Mouse (Mus musculus) embryonic facial prominence, embryonic 12.5 days (tissue): Measurements from ENCODE around the gene Cryzl2. TPM values are rescaled to one million over a fixed set of nuclear protein-coding genes. Genes with fewer than 3 reads are reported as not detected.

ENCODE experiments used
- ATAC-seq: fragments of 200-750 bp; cut with Nextera tagmentation; 2 replicates; pipeline ENCODE4 v1.8.0; 2017; ENCODE audit not compliant: insufficient number of reproducible peaks, insufficient read depth, low FRiP score, low TSS enrichment
- H3K27ac ChIP-seq: fragments of 300-500 bp; sonication (generic); 2 replicates; pipeline ENCODE4 v1.5.1; 2016; ENCODE audit warnings: mild to moderate bottlenecking
- H3K27me3 ChIP-seq: fragments of 300-500 bp; sonication (generic); 2 replicates; pipeline ENCODE4 v1.6.1; 2016; ENCODE audit warnings: mild to moderate bottlenecking, moderate library complexity
- H3K36me3 ChIP-seq: fragments of 300-500 bp; sonication (generic); 2 replicates; pipeline ENCODE4 v1.6.1; 2016; ENCODE audit warnings: mild to moderate bottlenecking
- H3K4me1 ChIP-seq: fragments of 300-500 bp; sonication (generic); 2 replicates; pipeline ENCODE4 v1.6.1; 2016
- H3K4me2 ChIP-seq: fragments of 300-500 bp; sonication (generic); replicated peaks from 2 replicates; pipeline ENCODE4 v1.6.1; 2016; ENCODE audit warnings: mild to moderate bottlenecking, moderate library complexity
- H3K4me3 ChIP-seq: fragments of 300-500 bp; sonication (generic); 2 replicates; pipeline ENCODE4 v1.5.1; 2016; ENCODE audit warnings: mild to moderate bottlenecking
- H3K9ac ChIP-seq: fragments of 300-500 bp; sonication (generic); 2 replicates; pipeline ENCODE4 v1.6.1; 2016; ENCODE audit warnings: mild to moderate bottlenecking, moderate library complexity
- H3K9me3 ChIP-seq: fragments of 300-500 bp; sonication (generic); 2 replicates; pipeline ENCODE4 v1.6.1; 2016; ENCODE audit warnings: mild to moderate bottlenecking, moderate library complexity
- WGBS: fragments of 180-500 bp; shearing (Covaris S2); methylation state at CpG from one replicate; pipeline ENCODE4 v1.1.7; 2016; 5-methylcytosine and 5-hydroxymethylcytosine counted together
- polyA plus RNA-seq: library from polyadenylated mRNA; unstranded; fragments of >200 nt; fragmentation: Nextera tagmentation; extraction: Ambion mirVana; gene quantifications from 2 replicates; pipeline ENCODE4 v1.2.1, GENCODE M21; 2016

The Cryzl2 gene
- polyA plus RNA-seq, 1 experiment from 2014 or later, result 11.0 TPM

DNA sequence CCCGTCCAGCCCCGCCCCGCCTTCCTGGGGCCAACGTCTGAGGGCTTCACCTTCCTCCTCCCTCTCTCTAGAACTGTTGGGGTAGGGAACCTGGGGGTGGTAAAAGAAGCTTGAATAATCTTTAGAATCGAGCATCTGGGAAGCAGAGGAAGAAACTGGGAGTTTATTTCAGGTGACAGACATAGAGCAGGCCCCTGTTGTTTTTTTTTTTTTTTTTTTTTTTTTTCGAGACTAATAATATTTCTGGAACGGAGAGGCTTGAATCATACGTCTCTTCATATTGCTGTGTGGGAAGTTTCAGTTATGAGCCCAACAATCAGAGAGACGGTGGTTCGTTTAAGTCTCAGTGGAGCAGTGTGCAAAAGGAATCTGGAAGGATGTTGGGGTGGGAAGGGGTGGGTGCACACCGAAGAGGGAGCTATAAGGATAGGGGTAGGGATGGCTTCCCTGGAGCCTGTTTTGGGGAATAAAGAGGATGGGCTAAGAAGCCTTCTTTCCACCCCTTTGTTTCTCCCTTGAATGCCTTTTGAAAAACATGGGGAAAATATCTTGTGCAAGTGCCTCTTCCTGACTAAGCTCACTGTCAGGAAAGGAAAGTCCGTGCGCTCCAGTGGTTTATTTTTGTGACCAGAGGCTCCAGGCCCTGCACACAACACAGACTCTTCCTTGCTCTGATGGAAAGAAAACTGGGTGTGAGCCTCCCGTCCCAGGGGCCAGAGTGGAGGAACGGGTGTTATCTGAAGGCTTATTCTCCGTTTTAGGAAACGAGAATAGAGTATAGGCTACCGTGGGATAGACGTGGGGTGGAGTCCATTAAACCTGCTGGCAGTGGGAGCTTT, 14.4 kb upstream of the Cryzl2 start:
- 28% methylated on average over 19 of the region's 19 CpGs for WGBS
- no peak overlapping the region for H3K9ac ChIP-seq
- H3K36me3 ChIP-seq, result no peaks in the 10 kb centered on the region
- ATAC-seq, result no peak
- peak overlapping the region; percentile 39 for H3K4me2 ChIP-seq
- H3K4me1 ChIP-seq, result peaks cover 15% of the 10 kb centered on the region
- no peaks in the 10 kb centered on the region for H3K9me3 ChIP-seq
- H3K27ac ChIP-seq, result peak overlapping the region; percentile 54
- 0 out of 2 replicates have a peak, but pooled peaks cover 3% of the 10 kb centered on the region for H3K27me3 ChIP-seq
- H3K4me3 ChIP-seq, result no peak overlapping the region

DNA sequence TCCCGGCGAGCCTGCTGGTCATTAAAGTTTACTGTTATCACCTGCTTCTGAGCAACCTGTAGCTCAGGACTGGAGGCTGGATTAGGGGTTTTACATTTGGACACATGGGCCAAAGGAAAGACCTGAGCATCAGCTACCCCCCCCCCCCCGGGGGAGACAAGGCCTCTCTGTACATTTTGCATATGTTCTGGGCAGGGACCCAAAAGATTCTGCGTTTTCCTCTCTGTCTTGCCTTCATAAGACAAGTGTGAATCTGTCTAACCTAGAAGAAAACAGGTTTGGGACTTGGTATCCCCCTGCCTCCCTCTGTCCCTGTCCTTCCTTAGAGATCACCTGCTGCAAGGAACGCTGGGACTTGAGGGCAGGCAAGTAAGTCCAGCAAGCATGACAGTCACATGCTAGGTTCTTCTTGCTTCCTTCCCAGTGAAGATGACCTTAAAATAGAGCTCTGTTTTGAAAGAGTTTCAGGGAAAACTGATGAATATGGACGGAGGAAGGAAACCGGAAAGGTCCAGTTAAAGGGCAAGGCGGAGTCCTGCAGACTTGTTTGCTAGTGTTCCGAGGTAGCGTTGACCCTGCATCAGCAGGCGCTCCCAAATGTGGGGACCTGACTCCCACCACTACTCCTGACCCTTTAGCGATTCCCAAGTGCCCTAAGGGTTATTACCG, 13.6 kb upstream of the Cryzl2 start:
- 60% methylated on average over 13 of the region's 13 CpGs for WGBS
- 0 out of 2 replicates have a peak, but pooled peaks cover 7% of the 10 kb centered on the region for H3K27me3 ChIP-seq
- H3K4me1 ChIP-seq, result peaks cover 21% of the 10 kb centered on the region
- no peaks in the 10 kb centered on the region for H3K9me3 ChIP-seq
- no peak overlapping the region for H3K4me3 ChIP-seq
- no peak for ATAC-seq
- 0 out of 2 replicates have a peak overlapping the region, but pooled peaks have one; percentile 1 for H3K27ac ChIP-seq
- H3K36me3 ChIP-seq, result no peaks in the 10 kb centered on the region
- no peak overlapping the region for H3K4me2 ChIP-seq
- H3K9ac ChIP-seq, result no peak overlapping the region

DNA sequence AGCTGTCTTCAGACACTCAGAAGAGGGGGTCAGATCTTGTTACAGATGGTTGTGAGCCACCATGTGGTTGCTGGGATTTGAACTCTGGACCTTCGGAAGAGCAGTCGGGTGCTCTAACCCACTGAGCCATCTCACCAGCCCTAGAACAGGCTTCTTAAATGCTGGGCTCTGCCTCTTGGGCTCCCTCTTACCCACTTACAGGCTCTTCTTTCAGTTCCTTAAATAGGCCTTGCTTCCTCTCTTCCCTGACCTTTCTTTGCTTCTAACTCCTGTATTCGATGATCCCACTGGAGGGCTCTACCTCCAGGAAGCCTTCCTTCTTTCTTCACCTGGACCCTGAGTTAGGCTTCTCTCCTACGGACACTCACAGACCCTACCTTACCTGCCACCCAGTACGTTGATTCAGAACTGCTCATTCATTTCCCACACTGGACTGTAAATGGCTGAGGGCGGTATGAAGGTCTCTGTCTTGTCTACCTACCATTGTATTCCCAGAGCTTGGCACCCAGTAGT, 12.9 kb upstream of the Cryzl2 start:
- Histone ChIP-seq H3K9ac (no peak overlapping the region), H3K4me1 (peaks cover 23% of the 10 kb centered on the region), H3K36me3 (no peaks in the 10 kb centered on the region), H3K27ac (no peak overlapping the region), H3K9me3 (no peaks in the 10 kb centered on the region), H3K4me3 (no peak overlapping the region), H3K27me3 (0 out of 2 replicates have a peak, but pooled peaks cover 7% of the 10 kb centered on the region), H3K4me2 (no peak overlapping the region)
- 86% methylated on average over 6 of the region's 6 CpGs for WGBS
- no peak for ATAC-seq

DNA sequence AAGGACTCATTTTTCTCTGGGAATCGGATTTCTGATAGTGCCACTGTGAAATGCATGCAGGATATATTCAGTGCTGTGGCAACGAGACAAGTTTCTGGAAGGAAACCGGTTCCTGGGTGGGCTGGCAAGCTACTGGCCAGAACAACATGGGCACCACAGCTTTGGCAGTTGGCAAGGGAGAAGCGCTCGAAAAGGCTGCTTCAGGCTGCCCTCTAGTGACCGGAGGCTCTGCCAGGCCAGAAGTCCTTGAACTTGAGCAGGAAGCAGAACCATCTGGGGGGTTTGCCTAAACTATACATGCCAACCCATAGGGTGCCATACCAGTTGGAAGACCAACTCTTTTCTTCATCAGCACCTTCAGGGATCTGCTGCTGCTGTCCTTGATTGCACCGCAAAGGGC, 12.1 kb upstream of the Cryzl2 start:
- Histone ChIP-seq H3K27ac (no peak overlapping the region), H3K4me1 (peaks cover 23% of the 10 kb centered on the region), H3K27me3 (0 out of 2 replicates have a peak, but pooled peaks cover 10% of the 10 kb centered on the region), H3K36me3 (no peaks in the 10 kb centered on the region), H3K9me3 (no peaks in the 10 kb centered on the region), H3K4me2 (no peak overlapping the region), H3K4me3 (no peak overlapping the region), H3K9ac (no peak overlapping the region)
- no peak for ATAC-seq
- WGBS, result 70% methylated on average over 7 of the region's 7 CpGs

DNA sequence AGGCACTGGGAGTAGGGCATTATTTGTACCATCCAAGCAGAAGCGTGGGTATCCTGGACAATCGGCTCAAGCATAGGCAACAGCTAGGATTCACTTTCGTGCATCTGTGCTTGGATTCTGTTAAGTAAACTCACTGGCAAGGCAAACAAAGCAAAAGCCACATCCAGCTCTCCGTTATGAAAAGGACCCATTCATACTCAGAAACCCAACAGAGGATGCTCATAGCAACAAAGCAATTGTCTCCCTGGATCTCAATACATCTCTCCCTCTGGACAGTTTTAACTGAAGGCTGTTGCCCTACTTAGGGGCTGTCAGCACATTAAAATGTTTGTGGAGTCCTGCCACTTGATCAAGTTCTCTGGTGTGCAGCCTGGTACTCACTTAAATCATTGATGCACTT, 11.2 kb upstream of the Cryzl2 start:
- 40% methylated on average over 4 of the region's 4 CpGs for WGBS
- H3K4me1 ChIP-seq, result peaks cover 23% of the 10 kb centered on the region

DNA sequence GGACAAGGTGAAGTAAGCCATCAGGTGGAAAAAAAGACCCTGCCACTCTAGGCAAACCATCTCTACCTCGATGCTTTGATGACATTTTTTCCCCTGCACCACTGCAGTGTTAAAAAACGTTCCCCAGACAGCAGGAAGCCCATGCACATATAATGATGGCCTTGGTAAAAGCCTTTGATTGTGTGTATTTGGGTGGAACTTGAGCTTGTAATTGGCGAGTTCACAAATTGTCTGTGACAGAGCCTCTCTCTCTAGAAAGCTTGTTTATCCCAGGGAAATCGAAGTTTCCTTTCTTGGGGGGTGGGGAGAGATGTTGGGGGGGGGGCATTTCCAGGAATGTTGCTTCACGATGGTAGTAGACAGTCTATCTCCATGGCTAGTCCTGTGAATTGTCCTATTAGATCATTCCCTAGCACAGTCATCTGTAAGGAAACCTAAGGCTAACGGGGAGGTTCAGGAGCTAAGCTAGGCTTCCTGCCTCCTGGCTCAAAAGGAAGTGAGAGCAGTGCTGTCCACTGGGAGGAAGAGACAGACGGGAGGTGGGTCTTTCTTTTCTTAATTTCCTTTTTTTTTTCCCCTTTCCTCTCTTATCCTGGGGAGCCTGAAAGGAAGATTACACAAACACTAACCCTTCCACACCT, 10.1 kb upstream of the Cryzl2 start:
- 14% methylated on average over 7 of the region's 7 CpGs for WGBS
- Histone ChIP-seq H3K4me1 (peaks cover 25% of the 10 kb centered on the region), H3K27me3 (0 out of 2 replicates have a peak, but pooled peaks cover 10% of the 10 kb centered on the region), H3K9ac (no peak overlapping the region), H3K4me2 (no peak overlapping the region), H3K9me3 (no peaks in the 10 kb centered on the region), H3K36me3 (no peaks in the 10 kb centered on the region), H3K27ac (no peak overlapping the region), H3K4me3 (no peak overlapping the region)
- ATAC-seq, result no peak

More for the DNA sequence above, 11.2 kb upstream of the Cryzl2 start:
- no peak for ATAC-seq
- H3K9ac ChIP-seq, result no peak overlapping the region
- no peaks in the 10 kb centered on the region for H3K9me3 ChIP-seq
- no peaks in the 10 kb centered on the region for H3K36me3 ChIP-seq
- no peak overlapping the region for H3K4me2 ChIP-seq
- 0 out of 2 replicates have a peak, but pooled peaks cover 10% of the 10 kb centered on the region for H3K27me3 ChIP-seq
- H3K4me3 ChIP-seq, result no peak overlapping the region
- no peak overlapping the region for H3K27ac ChIP-seq

DNA sequence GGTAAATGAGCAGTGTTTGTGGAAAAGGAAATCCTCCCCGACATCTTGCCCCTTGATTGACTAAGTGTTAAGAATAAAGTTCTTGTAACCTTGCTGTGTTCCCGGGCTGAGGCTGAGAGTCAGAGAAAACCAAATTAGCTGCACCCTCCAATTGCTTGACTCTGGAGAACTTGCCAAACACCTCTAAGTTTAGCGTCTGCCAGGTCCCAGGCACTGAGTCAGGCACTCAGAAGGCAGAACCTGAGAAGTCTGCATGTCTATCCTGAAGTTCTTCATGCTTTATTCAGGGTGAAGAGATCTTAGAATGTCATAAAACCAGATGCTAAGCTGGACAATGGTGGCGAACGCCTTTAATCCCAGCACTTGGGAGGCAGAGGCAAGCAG, 9.6 kb upstream of the Cryzl2 start:
- ATAC-seq, result no peak
- 54% methylated on average over 5 of the region's 5 CpGs for WGBS
- H3K27me3 ChIP-seq, result 0 out of 2 replicates have a peak, but pooled peaks cover 7% of the 10 kb centered on the region

DNA sequence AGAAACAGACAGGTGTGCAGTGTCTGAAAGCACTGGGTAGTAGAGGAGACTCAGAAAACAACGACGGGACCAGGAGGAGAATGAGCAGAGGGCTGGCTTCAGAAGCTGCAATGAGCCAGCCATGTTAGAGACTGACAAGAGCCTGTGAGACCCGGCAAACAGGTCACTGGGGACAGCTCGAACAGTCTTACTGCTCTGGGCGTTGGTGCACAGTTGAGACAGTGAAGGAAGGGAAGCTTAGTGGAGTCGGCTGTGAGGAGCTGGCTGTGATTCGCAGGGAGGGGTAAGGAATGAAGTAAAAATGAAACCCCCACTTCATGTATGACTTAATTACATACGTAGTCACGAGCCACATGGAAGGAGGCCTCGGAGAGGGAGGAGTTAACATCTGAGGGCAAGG, 8.8 kb upstream of the Cryzl2 start:
- Histone ChIP-seq H3K9ac (no peak overlapping the region), H3K27ac (0 out of 2 replicates have a peak overlapping the region, but pooled peaks have one; percentile 30), H3K4me3 (0 out of 2 replicates have a peak overlapping the region, but pooled peaks have one; percentile 12), H3K9me3 (no peaks in the 10 kb centered on the region), H3K36me3 (no peaks in the 10 kb centered on the region), H3K4me1 (peaks cover 19% of the 10 kb centered on the region), H3K4me2 (peak overlapping the region; percentile 45), H3K27me3 (0 out of 2 replicates have a peak, but pooled peaks cover 7% of the 10 kb centered on the region)
- ATAC-seq, result no peak
- 4% methylated on average over 10 of the region's 10 CpGs for whole genome bisulfite sequencing

More for the DNA sequence above, 9.6 kb upstream of the Cryzl2 start:
- Histone ChIP-seq H3K9ac (no peak overlapping the region), H3K27ac (no peak overlapping the region), H3K9me3 (no peaks in the 10 kb centered on the region), H3K4me2 (no peak overlapping the region), H3K4me3 (no peak overlapping the region), H3K4me1 (peaks cover 21% of the 10 kb centered on the region), H3K36me3 (no peaks in the 10 kb centered on the region)

DNA sequence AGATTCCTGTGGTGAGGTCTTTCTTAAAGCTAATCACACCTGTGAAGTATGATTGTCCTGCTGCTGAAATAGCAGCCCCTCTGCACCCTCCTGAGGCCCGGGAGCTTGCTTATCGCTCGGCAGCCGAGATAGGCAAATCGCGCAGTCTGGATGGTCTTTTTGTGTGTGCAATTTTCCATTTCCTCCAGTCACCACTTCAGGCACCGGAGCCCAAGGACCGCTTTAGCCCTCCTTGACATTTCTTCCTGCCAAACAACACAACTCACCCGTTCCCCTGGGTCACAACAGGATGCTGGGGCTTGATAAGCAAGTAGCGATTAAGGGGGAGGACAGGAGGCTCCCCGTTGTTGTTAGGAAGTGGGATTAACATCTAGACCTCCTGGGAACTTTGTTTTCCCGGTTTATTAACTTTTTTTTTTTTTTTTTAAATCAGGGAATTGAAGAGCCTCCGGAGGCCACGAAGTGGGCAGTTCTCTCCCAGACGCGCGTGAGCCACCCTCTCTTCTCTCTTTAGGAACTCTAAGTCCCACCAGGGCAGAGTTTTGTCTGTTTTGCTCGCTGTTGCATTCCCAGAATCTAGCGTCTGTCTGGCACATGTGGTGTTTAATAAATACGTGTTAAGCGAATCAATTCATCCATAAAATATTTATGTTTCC, 8.3 kb upstream of the Cryzl2 start:
- Histone ChIP-seq H3K27ac (0 out of 2 replicates have a peak overlapping the region, but pooled peaks have one; percentile 30), H3K36me3 (no peaks in the 10 kb centered on the region), H3K4me3 (peak overlapping the region; percentile 12; the same call in 1 of the 2 replicates), H3K4me2 (peak overlapping the region; percentile 45), H3K27me3 (0 out of 2 replicates have a peak, but pooled peaks cover 7% of the 10 kb centered on the region), H3K9me3 (no peaks in the 10 kb centered on the region), H3K4me1 (peaks cover 19% of the 10 kb centered on the region), H3K9ac (no peak overlapping the region; the same call in 1 of the 2 replicates)
- ATAC-seq, result no peak; the same call in 1 of the 2 replicates
- WGBS, result 4% methylated on average over 21 of the region's 21 CpGs

DNA sequence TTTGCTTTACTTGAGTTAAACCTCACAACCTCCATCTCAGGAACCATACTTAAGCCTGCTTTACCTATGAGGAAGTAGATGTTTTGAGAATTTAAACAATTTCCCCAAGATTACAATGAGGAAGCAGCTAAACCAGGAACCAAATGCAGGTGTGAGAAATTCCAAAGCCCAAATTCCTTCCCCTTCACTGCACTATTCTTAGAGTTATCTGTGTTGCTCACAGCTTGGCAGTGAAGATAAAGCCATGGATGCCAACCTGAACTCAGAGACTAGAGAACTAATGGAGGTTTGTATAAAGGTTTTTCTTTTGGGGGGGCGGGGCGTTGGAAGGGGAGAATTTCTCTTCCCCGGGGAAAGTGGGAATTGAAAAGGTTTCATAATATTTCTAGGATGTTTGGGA, 6.1 kb upstream of the Cryzl2 start:
- WGBS, result 80% methylated on average over 3 of the region's 3 CpGs
- peaks cover 19% of the 10 kb centered on the region for H3K4me1 ChIP-seq
- H3K36me3 ChIP-seq, result no peaks in the 10 kb centered on the region
- no peak overlapping the region for H3K27ac ChIP-seq
- H3K4me3 ChIP-seq, result no peak overlapping the region
- H3K9me3 ChIP-seq, result no peaks in the 10 kb centered on the region
- no peak overlapping the region for H3K4me2 ChIP-seq
- 0 out of 2 replicates have a peak, but pooled peaks cover 7% of the 10 kb centered on the region for H3K27me3 ChIP-seq
- ATAC-seq, result no peak
- no peak overlapping the region for H3K9ac ChIP-seq
